Mouse (Mus musculus): ENCODE data around the gene Cdr2l.

- TF ChIP-seq CTCF (IDR thresholded peaks at IDR 0.05; ENCODE audit: low read depth) (no peak), EP300 (IDR thresholded peaks at IDR 0.05; ENCODE audit: low read depth) (no peak)
Observed at GRCm38 (mm10) chr11:115348681-115349248, 33.0 kb upstream of the Cdr2l start.

Data from liver, embryonic 14.5 days (tissue).